Mouse (Mus musculus) heart, embryonic 15.5 days (tissue): ENCODE data around the gene Zcchc14. TPM values are rescaled to one million over a fixed set of nuclear protein-coding genes. Genes with fewer than 3 reads are reported as not detected.

Experiments used
- polyA plus RNA-seq: library from polyadenylated mRNA; unstranded; fragments of >200 nt; fragmentation: Nextera tagmentation; extraction: Ambion mirVana; gene quantifications from 2 replicates; pipeline ENCODE4 v1.2.1, GENCODE M21; 2015

Gene Zcchc14
- polyA plus RNA-seq, 1 experiment from 2014 or later: 7.8 TPM

Other genes with a start within 250 kb of the Zcchc14 start
- not detected in 2 replicates for gene 1700018B08Rik, start 108.6 kb downstream of the Zcchc14 start, polyA plus RNA-seq
- gene Fbxo31, start 74.1 kb downstream of the Zcchc14 start, polyA plus RNA-seq: 9.8 and 13.1 TPM in 2 replicates
- gene Map1lc3b, start 62.5 kb downstream of the Zcchc14 start, polyA plus RNA-seq: 189 and 199 TPM in 2 replicates
- 0.21 and 1.2 TPM in 2 replicates for gene Jph3, start 76.7 kb upstream of the Zcchc14 start, polyA plus RNA-seq
- gene Klhdc4, start 176.7 kb upstream of the Zcchc14 start, polyA plus RNA-seq: 18.7 and 27.6 TPM in 2 replicates